Mouse (Mus musculus) embryonic facial prominence, embryonic 11.5 days (tissue): ENCODE data around the gene Cacna1h. TPM values are rescaled to one million over a fixed set of nuclear protein-coding genes. Genes with fewer than 3 reads are reported as not detected.

Source experiments
- ATAC-seq: fragments of 200-750 bp; cut with Nextera tagmentation; replicated peaks from 2 replicates; pipeline ENCODE4 v1.8.0; 2017; ENCODE audit warnings: low read depth; ENCODE audit not compliant: insufficient number of reproducible peaks, low FRiP score, low TSS enrichment
- DNase-seq: peaks from one replicate; pipeline ENCODE4 v3.0.0-alpha.2; 2015; ENCODE audit warnings: low spot score
- H3K27ac ChIP-seq: fragments of 300-500 bp; sonication (generic); replicated peaks from 2 replicates; pipeline ENCODE4 v1.5.1; 2014; ENCODE audit warnings: mild to moderate bottlenecking, low read depth, low read length, control low read depth
- H3K27me3 ChIP-seq: fragments of 300-500 bp; sonication (generic); 2 replicates; pipeline ENCODE4 v1.6.1; 2014; ENCODE audit warnings: mild to moderate bottlenecking, low read length, moderate library complexity, mixed read lengths; ENCODE audit not compliant: control insufficient read depth, insufficient read depth
- H3K36me3 ChIP-seq: fragments of 300-500 bp; sonication (generic); replicated peaks from 2 replicates; pipeline ENCODE4 v1.6.1; 2014; ENCODE audit warnings: low read depth, mild to moderate bottlenecking, low read length, moderate library complexity, mixed read lengths; ENCODE audit not compliant: control insufficient read depth, insufficient read depth
- H3K4me1 ChIP-seq: fragments of 300-500 bp; sonication (generic); 2 replicates; pipeline ENCODE4 v1.6.1; 2014; ENCODE audit warnings: low read length, mixed read lengths; ENCODE audit not compliant: control insufficient read depth, insufficient read depth
- H3K4me2 ChIP-seq: fragments of 300-500 bp; sonication (generic); 2 replicates; pipeline ENCODE4 v1.6.1; 2014; ENCODE audit warnings: low read depth, mild to moderate bottlenecking, control low read depth, low read length, moderate library complexity
- H3K4me3 ChIP-seq: fragments of 300-500 bp; sonication (generic); 2 replicates; pipeline ENCODE4 v1.5.1; 2014; ENCODE audit warnings: low read depth, low read length, control low read depth
- H3K9ac ChIP-seq: fragments of 300-500 bp; sonication (generic); replicated peaks from 2 replicates; pipeline ENCODE4 v1.6.1; 2014; ENCODE audit warnings: mild to moderate bottlenecking, control low read depth, low read length
- H3K9me3 ChIP-seq: fragments of 300-500 bp; sonication (generic); replicated peaks from 2 replicates; pipeline ENCODE4 v1.6.1; 2016; ENCODE audit warnings: mild to moderate bottlenecking, low read length, inconsistent platforms, mixed read lengths; ENCODE audit not compliant: control insufficient read depth
- WGBS: fragments of 180-500 bp; shearing (Covaris S2); extraction: QIAGEN DNeasy Blood & Tissue Kit; methylation state at CpG from one replicate; pipeline ENCODE4 v1.1.7; 2014; 5-methylcytosine and 5-hydroxymethylcytosine counted together
- polyA plus RNA-seq: library from polyadenylated mRNA; unstranded; fragments of >200 nt; fragmentation: Nextera tagmentation; extraction: Ambion mirVana; gene quantifications from 2 replicates; pipeline ENCODE4 v1.2.1, GENCODE M21; 2014

The Cacna1h gene
- polyA plus RNA-seq, 1 experiment from 2014 or later: 3.7 TPM

DNA sequence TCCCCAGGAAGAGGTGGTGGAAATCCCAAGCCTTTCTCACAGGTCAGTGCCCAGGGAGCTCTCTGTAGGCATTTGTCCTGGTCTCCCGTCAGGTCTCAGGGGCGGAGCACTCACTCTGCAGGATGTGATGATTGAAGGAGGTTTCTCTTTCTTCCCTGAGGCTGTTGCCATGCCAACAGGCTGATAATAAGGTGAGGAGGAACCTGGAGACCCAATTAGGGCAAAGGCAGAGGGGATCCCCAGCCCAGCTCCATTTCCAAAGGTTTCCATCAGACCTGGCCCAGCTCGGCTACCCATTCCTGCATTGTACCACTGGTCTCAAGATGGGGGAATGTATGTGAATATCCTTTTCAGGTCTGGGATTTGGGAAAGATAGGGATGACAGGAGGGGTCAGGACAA is 29.4 kb downstream of the Cacna1h start:
- no peak for DNase-seq
- Histone ChIP-seq H3K9ac (no peak overlapping the region), H3K4me1 (peaks cover 17% of the 10 kb centered on the region), H3K9me3 (no peaks in the 10 kb centered on the region), H3K27ac (no peak overlapping the region), H3K27me3 (no peaks in the 10 kb centered on the region), H3K36me3 (no peaks in the 10 kb centered on the region), H3K4me2 (no peak overlapping the region), H3K4me3 (no peak overlapping the region)
- 36% methylated on average over 3 of the region's 3 CpGs for WGBS
- ATAC-seq: no peak

DNA sequence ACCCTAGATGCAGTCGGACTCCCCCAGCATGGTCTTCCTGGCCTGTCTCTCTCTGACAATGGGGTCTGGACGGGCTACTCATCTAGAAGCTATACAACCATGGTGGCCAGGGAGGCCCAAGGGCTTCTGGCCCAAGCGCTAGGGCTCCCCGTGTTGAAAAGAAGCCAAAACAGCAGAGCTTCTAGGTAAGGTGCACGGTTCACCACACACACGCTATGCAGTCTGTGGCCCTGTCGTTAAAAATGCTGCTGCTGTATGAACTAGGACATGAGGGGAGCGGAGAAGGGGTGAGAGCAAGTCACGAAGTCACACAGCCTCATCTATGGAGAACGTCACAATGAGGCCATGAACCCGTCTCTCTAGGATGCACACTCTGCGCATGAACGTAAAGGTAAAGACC is 31.4 kb downstream of the Cacna1h start:
- ATAC-seq: no peak
- WGBS: 87% methylated on average over 13 of the region's 13 CpGs

DNA sequence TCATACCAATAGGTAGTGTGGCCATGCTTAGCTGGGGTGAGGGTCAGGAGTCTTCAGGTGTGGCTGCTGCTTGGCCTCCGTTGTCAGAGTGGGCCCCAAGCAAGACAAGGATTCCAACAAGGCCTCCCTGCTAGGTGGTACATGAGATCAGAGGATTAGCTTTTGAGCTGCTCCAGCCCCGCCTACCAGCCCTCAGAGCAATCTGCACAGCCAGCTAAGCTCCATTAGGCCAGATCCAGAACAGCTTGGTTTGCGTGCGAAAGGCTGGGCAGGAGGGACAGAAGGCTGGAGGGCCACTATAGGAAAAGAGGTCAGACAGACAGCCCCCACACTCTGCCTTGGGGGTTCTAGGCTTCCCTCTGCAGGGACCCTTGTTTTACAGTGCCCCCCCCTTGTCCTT is 32.1 kb downstream of the Cacna1h start:
- no peak for ATAC-seq
- H3K27me3 ChIP-seq: no peaks in the 10 kb centered on the region
- 28% methylated on average over 4 of the region's 4 CpGs for WGBS

More for the DNA sequence above, 31.4 kb downstream of the Cacna1h start:
- Histone ChIP-seq H3K4me1 (peaks cover 15% of the 10 kb centered on the region), H3K4me3 (no peak overlapping the region), H3K9me3 (no peaks in the 10 kb centered on the region), H3K36me3 (no peaks in the 10 kb centered on the region), H3K4me2 (no peak overlapping the region), H3K9ac (no peak overlapping the region), H3K27ac (no peak overlapping the region), H3K27me3 (no peaks in the 10 kb centered on the region)
- DNase-seq: no peak

DNA sequence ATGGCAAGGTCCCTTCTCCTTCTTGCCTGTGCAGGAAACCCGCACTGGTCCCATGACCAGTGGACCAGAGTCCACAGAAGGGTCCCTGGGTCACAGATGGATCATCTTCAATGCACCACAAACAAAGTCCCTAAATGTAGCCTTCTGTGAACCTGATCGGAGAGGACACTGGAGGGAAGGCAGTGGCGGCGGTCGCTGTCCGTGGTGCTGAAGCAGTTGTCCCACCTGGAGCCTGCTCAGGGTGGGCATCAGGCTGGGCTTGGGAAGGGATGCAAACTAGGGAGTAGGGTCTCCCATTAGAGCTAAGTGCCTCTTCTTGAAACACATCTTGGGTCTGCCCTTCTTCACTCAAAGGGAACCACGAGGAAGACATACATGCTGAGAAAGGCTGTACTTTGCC is 33.1 kb downstream of the Cacna1h start:
- H3K27me3 ChIP-seq: no peaks in the 10 kb centered on the region
- no peaks in the 10 kb centered on the region for H3K9me3 ChIP-seq
- DNase-seq: peak; percentile 78
- H3K4me1 ChIP-seq: peaks cover 5% of the 10 kb centered on the region; the same call in 1 of the 2 replicates
- no peak for ATAC-seq
- no peak overlapping the region for H3K9ac ChIP-seq
- no peak overlapping the region for H3K4me3 ChIP-seq
- H3K4me2 ChIP-seq: no peak overlapping the region
- no peak overlapping the region for H3K27ac ChIP-seq
- H3K36me3 ChIP-seq: no peaks in the 10 kb centered on the region
- 7% methylated on average over 7 of the region's 7 CpGs for WGBS

More for the DNA sequence above, 32.1 kb downstream of the Cacna1h start:
- Histone ChIP-seq H3K4me2 (no peak overlapping the region), H3K36me3 (no peaks in the 10 kb centered on the region), H3K4me1 (peaks cover 10% of the 10 kb centered on the region), H3K27ac (no peak overlapping the region), H3K4me3 (no peak overlapping the region), H3K9ac (no peak overlapping the region), H3K9me3 (no peaks in the 10 kb centered on the region)
- DNase-seq: no peak

DNA sequence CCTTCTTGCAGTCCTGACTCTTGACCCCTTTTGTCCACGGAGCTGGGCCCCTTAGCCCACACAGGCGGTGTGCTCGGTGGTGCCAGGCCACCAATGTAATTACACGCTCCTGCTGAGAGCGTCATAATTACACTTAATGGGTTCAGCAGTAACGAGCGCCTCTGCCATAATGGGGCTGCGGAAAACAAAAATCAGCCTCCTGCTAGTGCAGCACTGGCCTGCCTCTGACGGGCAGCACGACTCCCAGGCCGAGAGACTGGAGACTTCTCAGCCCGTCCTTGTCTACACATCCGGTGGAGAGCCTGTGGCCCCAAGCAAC is 35.1 kb downstream of the Cacna1h start:
- Histone ChIP-seq H3K27me3 (no peaks in the 10 kb centered on the region), H3K9me3 (no peaks in the 10 kb centered on the region), H3K4me3 (no peak overlapping the region), H3K36me3 (no peaks in the 10 kb centered on the region), H3K9ac (no peak overlapping the region), H3K27ac (no peak overlapping the region), H3K4me1 (no peaks in the 10 kb centered on the region; the same call in 1 of the 2 replicates), H3K4me2 (no peak overlapping the region)
- no peak; the same call in 1 of the 2 replicates for ATAC-seq
- DNase-seq: no peak
- WGBS: 42% methylated on average over 13 of the region's 13 CpGs

DNA sequence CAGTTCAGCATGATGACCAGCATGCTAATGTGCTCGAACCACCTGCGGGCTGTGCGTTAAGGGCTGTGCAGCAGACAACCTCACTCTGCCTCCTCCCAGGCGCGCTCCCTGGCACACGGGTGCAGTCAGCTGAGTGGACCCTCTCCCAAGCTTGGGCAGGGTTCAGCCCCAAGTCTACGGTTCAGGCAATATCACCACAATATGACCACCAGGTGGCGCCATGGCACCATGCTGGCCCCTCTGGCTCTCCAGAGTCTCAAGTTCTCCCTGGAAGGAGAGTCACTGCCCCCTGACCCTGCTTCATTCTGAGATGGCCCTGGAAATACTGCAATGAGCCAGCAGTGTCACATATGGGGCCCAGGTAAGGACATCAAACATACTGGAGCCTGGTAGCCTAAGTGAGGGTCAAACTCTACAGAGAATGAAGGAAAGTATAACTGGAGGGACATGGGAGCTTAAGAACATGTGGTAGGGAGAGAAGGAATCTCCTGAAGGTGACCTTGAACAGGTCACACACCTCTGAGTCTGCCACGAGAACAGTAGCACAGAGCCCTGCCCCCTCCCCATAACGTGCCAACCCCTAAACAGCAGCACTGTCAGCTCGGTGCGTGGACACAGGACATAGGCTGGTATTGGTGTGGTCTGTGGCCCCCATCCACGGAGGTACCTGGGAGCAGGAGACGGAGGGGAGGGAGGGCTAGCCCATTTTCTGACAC is 35.6 kb downstream of the Cacna1h start:
- no peak overlapping the region for H3K9ac ChIP-seq
- no peak overlapping the region for H3K27ac ChIP-seq
- DNase-seq (peak; percentile 88), ATAC-seq (peak; percentile 26; the same call in 1 of the 2 replicates)
- H3K4me1 ChIP-seq: no peaks in the 10 kb centered on the region; the same call in 1 of the 2 replicates
- H3K27me3 ChIP-seq: no peaks in the 10 kb centered on the region
- no peak overlapping the region for H3K4me3 ChIP-seq
- H3K9me3 ChIP-seq: no peaks in the 10 kb centered on the region
- no peaks in the 10 kb centered on the region for H3K36me3 ChIP-seq
- 30% methylated on average over 14 of the region's 14 CpGs for WGBS
- H3K4me2 ChIP-seq: no peak overlapping the region

DNA sequence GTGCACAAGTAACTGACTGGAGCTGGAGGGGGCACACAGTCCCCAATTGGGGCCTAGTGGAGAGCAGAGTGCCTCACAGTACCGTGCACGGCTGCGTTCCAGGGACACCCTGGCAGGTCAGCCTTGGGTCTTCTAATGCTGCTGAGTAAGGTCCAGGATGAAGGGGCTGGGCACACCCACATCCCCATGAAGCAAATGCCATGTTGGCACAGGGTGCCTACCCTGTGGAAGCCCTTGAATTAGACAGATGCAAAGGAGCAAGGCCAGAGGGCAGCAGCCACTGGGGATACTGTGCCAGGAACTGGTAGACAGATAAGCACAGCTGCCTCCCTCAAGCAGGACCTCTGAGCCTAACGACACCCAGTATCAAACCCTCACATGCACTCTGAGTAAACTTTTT is 39.1 kb downstream of the Cacna1h start:
- Histone ChIP-seq H3K9ac (no peak overlapping the region), H3K4me3 (no peak overlapping the region), H3K27me3 (no peaks in the 10 kb centered on the region), H3K4me2 (no peak overlapping the region), H3K27ac (no peak overlapping the region), H3K4me1 (no peaks in the 10 kb centered on the region; the same call in 1 of the 2 replicates), H3K36me3 (no peaks in the 10 kb centered on the region; the same call in 1 of the 2 replicates), H3K9me3 (no peaks in the 10 kb centered on the region)
- ATAC-seq: no peak
- no peak for DNase-seq
- 85% methylated on average over 4 of the region's 4 CpGs for WGBS

DNA sequence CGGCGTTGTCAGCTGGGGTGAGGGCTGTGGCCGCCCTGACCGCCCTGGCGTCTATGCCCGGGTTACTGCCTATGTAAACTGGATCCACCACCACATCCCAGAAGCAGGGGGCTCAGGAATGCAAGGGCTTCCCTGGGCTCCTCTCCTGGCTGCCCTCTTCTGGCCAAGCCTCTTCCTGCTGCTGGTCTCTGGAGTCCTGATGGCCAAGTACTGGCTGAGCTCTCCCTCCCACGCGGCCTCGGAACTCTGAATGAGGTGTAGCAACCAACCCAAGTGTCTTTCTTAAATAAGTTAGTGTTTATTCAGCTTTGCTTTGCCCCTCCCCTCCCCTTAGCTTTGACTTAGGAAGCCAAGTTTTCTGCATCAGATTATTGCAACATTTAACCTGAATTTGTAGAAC is 59.6 kb downstream of the Cacna1h start:
- Histone ChIP-seq H3K27me3 (no peaks in the 10 kb centered on the region), H3K9ac (no peak overlapping the region), H3K36me3 (no peaks in the 10 kb centered on the region), H3K4me2 (no peak overlapping the region), H3K4me1 (no peaks in the 10 kb centered on the region), H3K27ac (no peak overlapping the region), H3K9me3 (no peaks in the 10 kb centered on the region), H3K4me3 (no peak overlapping the region)
- ATAC-seq (no peak), DNase-seq (peak; percentile 35)
- WGBS: 45% methylated on average over 9 of the region's 9 CpGs
